Comparison of ENCODE assay signal across 36 mouse cellular contexts in genomic region chr1:138302756-138303155, GRCm38 (mm10). TPM values are rescaled to one million over a fixed set of nuclear protein-coding genes. Genes with fewer than 3 reads are reported as not detected.
DNase-seq lines count a peak whose midpoint lies in the region; ATAC-seq lines count a peak whose summit lies in the region.
"Had no signal": no experiment of that assay in that cellular context is flagged by ENCODE, and none has a peak within 500 bp of the region (broad histone marks: within the 10 kb centered on the region; RNA-seq: fewer than 3 reads in every experiment).

No protein-coding gene starts in this region.

- ATAC-seq in CD4-positive, CD25-positive, alpha-beta regulatory T cell, adult 4 months, result no peak
- 0 out of 2 replicates have a peak, but pooled peaks have one; percentile 29 for ATAC-seq in common myeloid progenitor, adult 5-6 weeks (replicated peaks; ENCODE audit: low read depth, poor library complexity, severe bottlenecking)
- no peak for ATAC-seq in hindbrain, embryonic 11.5 days (ENCODE audit: low FRiP score)
- ATAC-seq: forebrain, embryonic 16.5 days; hindbrain, postnatal 0 days; intestine, embryonic 16.5 days; liver, embryonic 12.5 days; midbrain, embryonic 15.5 days had no signal

- whole genome bisulfite sequencing in hindbrain, embryonic 11.5 days, result 93% methylated on average over 2 of the region's 2 CpGs

- H3K4me1 ChIP-seq in hindbrain, embryonic 11.5 days (replicated peaks; ENCODE audit: control insufficient read depth, insufficient read depth, low read length), result no peaks in the 10 kb centered on the region
- H3K4me1 ChIP-seq: embryonic facial prominence, embryonic 12.5 days; hindbrain, embryonic 12.5 days; liver, embryonic 12.5 days; midbrain, embryonic 10.5 days; midbrain, embryonic 15.5 days had no signal

- no peaks in the 10 kb centered on the region for H3K9me3 ChIP-seq in hindbrain, embryonic 11.5 days (ENCODE audit: control insufficient read depth, low read length)
- H3K9me3 ChIP-seq: embryonic facial prominence, embryonic 12.5 days; hindbrain, embryonic 12.5 days; limb, embryonic 13.5 days; liver, embryonic 12.5 days; midbrain, embryonic 10.5 days; midbrain, embryonic 15.5 days had no signal

- no peaks in the 10 kb centered on the region for H3K36me3 ChIP-seq in splenic B cell, adult 2 months (ENCODE audit: control insufficient read depth, insufficient read depth, low read length, poor library complexity, severe bottlenecking)
- no peaks in the 10 kb centered on the region for H3K36me3 ChIP-seq in hindbrain, embryonic 11.5 days (ENCODE audit: control insufficient read depth, insufficient read depth, low read length)
- H3K36me3 ChIP-seq: embryonic facial prominence, embryonic 12.5 days; hindbrain, embryonic 12.5 days; limb, embryonic 13.5 days; liver, embryonic 12.5 days; midbrain, embryonic 10.5 days; midbrain, embryonic 15.5 days had no signal

- intact Hi-C loops in heart, postnatal 10 days (cut with DNase I), result no loop called here

- H3K27me3 ChIP-seq in splenic B cell, adult 2 months (ENCODE audit: control insufficient read depth, insufficient read depth, low read length, poor library complexity, severe bottlenecking), result no peaks in the 10 kb centered on the region
- no peaks in the 10 kb centered on the region for H3K27me3 ChIP-seq in hindbrain, embryonic 11.5 days (ENCODE audit: control insufficient read depth, insufficient read depth, low read length)
- H3K27me3 ChIP-seq: embryonic facial prominence, embryonic 12.5 days; hindbrain, embryonic 12.5 days; limb, embryonic 13.5 days; liver, embryonic 12.5 days; midbrain, embryonic 15.5 days had no signal

- H3K4me2 ChIP-seq in hindbrain, embryonic 11.5 days (replicated peaks; ENCODE audit: low read depth, low read length), result no peak overlapping the region
- H3K4me2 ChIP-seq: embryonic facial prominence, embryonic 12.5 days; hindbrain, embryonic 12.5 days; limb, embryonic 13.5 days; liver, embryonic 12.5 days; midbrain, embryonic 15.5 days had no signal

- no peak overlapping the region for H3K9ac ChIP-seq in hindbrain, embryonic 11.5 days (ENCODE audit: low read depth, low read length)
- H3K9ac ChIP-seq: embryonic facial prominence, embryonic 12.5 days; hindbrain, embryonic 12.5 days; limb, embryonic 13.5 days; liver, embryonic 12.5 days; midbrain, embryonic 15.5 days had no signal

- DNase-seq in CD4-positive, CD25-positive, alpha-beta regulatory T cell, adult 2 months (ENCODE audit: low read depth, low spot score), result peak; percentile 64
- peak; percentile 38 for DNase-seq in 416B (ENCODE audit: low read depth)
- DNase-seq in splenic B cell, adult 2 months (ENCODE audit: low read depth, low spot score), result peak; percentile 52
- no peak for DNase-seq in heart, postnatal 10 days
- no peak for DNase-seq in hindbrain, embryonic 11.5 days (ENCODE audit: low spot score)
- DNase-seq in lung, postnatal 10 days, result no peak
- DNase-seq: adrenal gland, adult 8-10 months; cerebellum, adult 8-10 months; cerebellum, postnatal 36 days; embryo, embryonic 11 days; kidney, adult 8-10 months; kidney, postnatal 4 days; lung, adult 18-20 months; lung, postnatal 14 days had no signal

- no peak overlapping the region for H3K4me3 ChIP-seq in hindbrain, embryonic 11.5 days (ENCODE audit: low read depth, low read length)
- H3K4me3 ChIP-seq: embryonic facial prominence, embryonic 12.5 days; hindbrain, embryonic 12.5 days; limb, embryonic 13.5 days; liver, embryonic 12.5 days; midbrain, embryonic 10.5 days; midbrain, embryonic 15.5 days had no signal

- H3K27ac ChIP-seq in hindbrain, embryonic 11.5 days (ENCODE audit: low read depth, low read length), result no peak overlapping the region
- H3K27ac ChIP-seq: embryonic facial prominence, embryonic 12.5 days; hindbrain, embryonic 12.5 days; hindbrain, postnatal 0 days; kidney, postnatal 0 days; limb, embryonic 13.5 days; liver, embryonic 12.5 days; midbrain, embryonic 10.5 days; midbrain, embryonic 15.5 days had no signal

RNA-seq across cellular contexts. Expression of gene Atp6v1g3, which starts 29.2 kb away (rescaled TPM):
- polyA plus RNA-seq in CD4-positive, CD25-positive, alpha-beta regulatory T cell, adult 4 months (2017; shearing (Covaris generic)), result under 1 TPM; 0.28 to 0.96 TPM
- not detected in 2 replicates for total RNA-seq in common myeloid progenitor, adult 5-6 weeks (2017)
- total RNA-seq in heart, postnatal 10 days (2021), result not detected
- 0.10 TPM in 1 of 2 replicates, not detected in the other for polyA plus RNA-seq in hindbrain, embryonic 11.5 days (2014; fragmentation: Nextera tagmentation; extraction: Ambion mirVana)
- total RNA-seq: adrenal gland, adult 8-10 months; ES-E14; gastrocnemius, adult 8-10 months; heart, postnatal 25 days; hindbrain, postnatal 0 days; layer of hippocampus, adult 8-10 months; layer of hippocampus, postnatal 25 days; left cerebral cortex, adult 8-10 months; left cerebral cortex, postnatal 36 days had no signal
- polyA plus RNA-seq: forebrain, embryonic 16.5 days; heart, embryonic 14.5 days; hindbrain, embryonic 12.5 days; hindbrain, postnatal 0 days; intestine, embryonic 16.5 days; liver, embryonic 12.5 days; midbrain, embryonic 10.5 days; midbrain, embryonic 15.5 days; neural tube, embryonic 11.5 days; stomach, embryonic 16.5 days had no signal

Comparison
In these comparisons a context has a peak if more than half of its experiments do, and no peak if none do; other contexts are left out.
1. DNase-seq: peak in CD4-positive, CD25-positive, alpha-beta regulatory T cell, adult 2 months (single experiment), 416B (single experiment) and splenic B cell, adult 2 months (single experiment); none in heart, postnatal 10 days (0 of 2), hindbrain, embryonic 11.5 days (single experiment) and lung, postnatal 10 days (single experiment).